Mouse (Mus musculus): Measurements from ENCODE around the gene Gm5152.
"Not testable (repeated sequence)": the region's sequence is repeated elsewhere in the genome, so short reads cannot be mapped to it uniquely, and the experiment has no call there.

Gm5152 gene

DNA sequence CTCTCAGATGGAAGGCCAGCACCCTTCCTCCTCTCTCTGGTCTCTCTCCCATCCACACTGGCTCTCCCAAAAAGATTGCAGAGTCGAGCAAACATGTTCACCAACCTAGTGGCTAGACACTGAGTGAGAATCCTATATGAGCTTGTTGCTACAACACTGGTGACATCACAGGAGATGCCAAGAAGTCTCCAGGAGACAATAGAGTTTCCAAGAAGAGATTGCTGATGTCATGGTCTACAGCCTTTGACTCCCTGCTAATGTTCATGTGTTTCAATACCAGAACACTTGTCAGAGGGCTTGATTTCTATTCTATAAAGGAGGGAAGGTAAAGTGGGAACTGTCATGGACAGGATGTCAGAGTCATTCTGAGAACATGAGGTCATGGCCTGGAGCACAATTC is at the start of gene Gm5152:
Gene Gm5152 (minus strand): TSS at position 101 of the 400 bp plus-strand sequence.
- not testable (repeated sequence) for DNase-seq (ENCODE audit: extremely low read depth, low read depth, low spot score)

DNA sequence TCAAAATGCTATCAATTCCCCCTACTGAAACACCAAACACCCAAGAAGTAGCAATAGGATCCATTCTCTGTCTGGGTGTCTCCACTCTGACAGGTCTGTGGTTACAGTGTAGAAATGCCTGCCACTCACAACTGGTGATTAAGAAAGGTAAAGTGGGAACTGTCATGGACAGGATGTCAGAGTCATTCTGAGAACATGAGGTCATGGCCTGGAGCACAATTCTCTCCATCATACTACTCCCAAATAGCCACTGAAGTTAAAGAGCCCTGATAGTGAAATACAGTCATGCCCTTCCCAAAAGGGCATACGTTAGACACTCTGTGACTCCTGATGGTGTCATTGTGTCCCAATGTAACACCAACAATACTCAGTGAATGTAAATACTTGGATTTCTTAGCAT is 8.4 kb upstream of the Gm5152 start:
- DNase-seq (ENCODE audit: extremely low read depth, low read depth, low spot score): not testable (repeated sequence)

DNA sequence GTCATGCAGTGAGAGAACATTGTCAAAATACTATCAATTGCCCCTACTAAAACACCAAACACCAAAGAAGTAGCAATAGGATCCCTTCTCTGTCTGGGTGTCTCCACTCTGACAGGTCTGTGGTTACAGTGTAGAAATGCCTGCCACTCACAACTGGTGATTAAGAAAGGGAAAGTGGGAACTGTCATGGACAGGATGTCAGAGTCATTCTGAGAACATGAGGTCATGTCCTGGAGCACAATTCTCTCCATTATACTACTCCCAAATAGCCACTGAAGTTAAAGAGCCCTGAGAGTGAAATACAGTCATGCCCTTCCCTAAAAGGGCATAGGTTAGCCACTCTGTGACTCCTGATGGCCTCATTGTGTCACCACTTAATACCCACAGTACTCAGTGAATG is 556 bp downstream of the Gm5152 start:
- not testable (repeated sequence) for DNase-seq (ENCODE audit: extremely low read depth, low read depth, low spot score)

DNA sequence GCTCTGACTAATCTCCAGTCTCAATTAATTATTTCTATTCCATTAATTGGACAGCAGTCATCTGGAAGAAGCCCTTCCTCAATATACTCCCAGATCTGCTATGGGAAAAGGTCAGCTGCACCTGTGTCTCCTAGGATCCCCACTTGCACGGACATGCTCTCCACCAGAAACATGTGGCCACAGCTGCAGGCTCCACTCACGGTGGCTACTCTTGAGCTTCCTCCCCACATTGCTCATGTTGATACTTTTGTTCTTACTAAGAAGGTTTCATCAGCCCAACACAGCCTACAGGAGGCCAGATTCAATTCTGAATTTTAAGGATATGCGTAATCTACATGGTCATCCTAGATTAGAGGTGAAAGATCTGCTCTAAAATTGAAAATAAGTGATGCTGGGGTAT is 5.9 kb downstream of the Gm5152 start:
- not testable (repeated sequence) for DNase-seq (ENCODE audit: extremely low read depth, low read depth, low spot score)

DNA sequence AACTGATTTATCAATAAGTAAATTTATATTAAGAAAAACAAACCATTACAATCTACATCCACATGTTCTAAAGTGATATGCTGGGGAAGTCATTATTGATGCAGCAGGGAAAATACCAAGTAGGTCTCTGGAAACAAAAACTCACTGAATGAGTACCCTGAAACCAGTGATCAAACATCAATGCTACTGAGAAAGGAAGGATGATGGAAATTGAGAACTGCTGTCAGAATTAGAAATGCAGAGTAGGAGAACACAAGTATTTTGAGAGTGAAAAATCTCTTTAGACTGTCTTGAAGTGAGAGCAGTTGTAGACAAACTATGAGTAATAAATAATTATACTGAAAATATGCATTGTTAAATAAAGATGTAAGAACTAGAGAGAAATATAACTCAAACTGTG is 26.0 kb downstream of the Gm5152 start:
- DNase-seq (ENCODE audit: extremely low read depth, low read depth, low spot score): no peak

DNA sequence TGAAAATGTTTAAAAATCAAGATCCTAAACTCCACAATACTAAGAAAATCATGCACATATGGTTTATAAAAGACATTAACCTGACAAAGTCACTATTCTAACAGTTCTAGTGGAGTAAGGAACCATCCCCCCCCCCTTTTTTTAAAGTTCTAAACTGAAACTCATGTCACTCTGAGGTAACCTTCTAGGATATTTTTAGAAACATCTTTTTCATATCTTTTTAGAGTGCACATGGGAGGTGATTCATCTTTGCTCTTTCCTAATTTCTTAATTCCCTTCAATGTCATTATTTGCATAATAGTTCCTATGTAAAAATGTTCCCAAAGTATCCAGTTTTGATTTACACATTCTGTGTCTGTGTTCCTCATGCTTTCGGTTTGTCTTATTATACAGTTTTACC is 43.3 kb downstream of the Gm5152 start:
- DNase-seq (ENCODE audit: extremely low read depth, low read depth, low spot score): no peak

DNA sequence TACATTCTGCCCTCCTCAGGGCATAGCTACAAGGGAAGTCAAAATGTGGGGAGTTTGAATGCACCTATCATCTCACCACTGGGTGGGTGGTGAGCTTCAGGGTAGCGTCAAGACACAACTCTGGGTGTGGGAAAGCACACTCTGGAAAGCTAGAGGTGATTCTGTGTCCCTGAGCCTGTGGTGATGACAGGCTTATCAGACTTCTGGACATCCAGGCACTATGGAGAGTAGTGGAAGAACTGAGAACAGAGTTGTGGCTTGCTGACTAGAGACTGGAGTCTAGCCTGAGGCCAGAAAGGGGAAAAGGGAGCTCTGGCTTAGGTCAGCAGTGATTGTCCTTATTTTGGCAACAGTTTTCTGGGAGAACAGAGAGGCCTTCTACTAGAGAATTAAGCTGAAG is 49.4 kb downstream of the Gm5152 start:
- DNase-seq (ENCODE audit: extremely low read depth, low read depth, low spot score): no peak

Measured in fat pad, adult 2 months (tissue).